Mouse (Mus musculus) hindlimb bud, embryonic 11.5 days (tissue): Measurements from ENCODE around the gene Olfr1185-ps1.
"Not testable (repeated sequence)": the region's sequence is repeated elsewhere in the genome, so short reads cannot be mapped to it uniquely, and the experiment has no call there.

Experiments used
- DNase-seq: peaks from one replicate; pipeline ENCODE4 v3.0.0-alpha.2; 2012; ENCODE audit warnings: low read depth, low spot score; ENCODE audit errors: extremely low spot score

The Olfr1185-ps1 gene

DNA sequence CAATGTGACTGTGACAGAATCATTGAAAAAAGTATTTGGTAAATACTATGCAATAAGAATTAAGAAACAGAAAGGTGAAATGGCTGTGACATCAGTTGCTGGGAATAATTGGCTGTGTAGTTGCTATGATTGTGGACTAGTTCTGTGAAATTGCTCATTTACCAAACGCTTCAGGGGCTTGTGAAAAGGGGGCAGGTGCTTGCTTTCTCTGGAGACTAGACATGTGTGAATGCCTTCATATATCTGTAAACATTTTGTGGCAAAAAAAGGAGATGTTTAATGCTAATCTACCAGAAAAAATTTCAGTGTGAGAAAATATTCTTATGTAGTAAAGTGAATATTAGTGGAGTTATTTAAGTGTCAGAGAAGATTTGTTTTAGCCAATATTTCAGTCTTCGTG lies at the start of gene Olfr1185-ps1:
TSS of gene Olfr1185-ps1 (plus strand) at position 301 of the 400 bp plus-strand sequence.
- no peak for DNase-seq

DNA sequence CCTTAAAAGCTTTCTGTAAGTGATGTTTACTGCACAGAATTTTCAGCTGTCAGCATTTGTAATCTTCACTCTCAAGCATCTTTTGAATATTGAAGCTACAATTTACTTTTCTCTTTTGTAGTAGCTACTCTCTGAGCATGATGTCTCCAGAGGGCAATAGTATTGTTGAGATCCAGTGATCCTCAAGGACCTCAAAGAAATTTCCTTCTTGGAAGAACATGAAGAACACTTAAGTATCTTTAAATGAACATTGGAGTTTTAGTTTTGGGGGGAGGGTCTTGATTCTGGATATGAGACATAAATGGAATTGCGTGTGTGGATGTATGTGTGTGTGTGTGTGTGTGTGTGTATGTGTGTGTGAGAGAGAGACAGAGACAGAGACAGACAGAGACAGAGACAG lies 44.1 kb upstream of the Olfr1185-ps1 start, which contains the start of gene Gm13757:
TSS of gene Gm13757 (minus strand) at position 101 of the 400 bp plus-strand sequence.
- no peak for DNase-seq

DNA sequence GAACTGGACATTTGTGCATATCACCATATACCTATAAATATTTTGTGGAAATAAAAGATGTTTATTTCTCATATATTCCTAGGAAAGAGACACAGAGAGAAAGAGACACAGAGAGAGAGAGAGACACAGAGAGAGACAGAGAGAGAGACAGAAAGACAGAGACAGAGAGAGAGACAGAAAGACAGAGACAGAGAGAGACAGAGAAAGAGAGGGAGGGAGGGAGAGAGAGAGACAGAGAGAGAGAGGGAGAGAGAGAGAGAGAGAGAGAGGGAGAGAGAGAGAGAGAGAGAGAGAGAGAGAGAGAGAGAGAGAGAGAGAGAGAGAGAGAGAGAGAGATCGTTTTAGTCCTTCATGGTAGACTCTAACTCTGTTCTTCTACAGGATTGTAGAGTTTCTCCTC lies 38.6 kb upstream of the Olfr1185-ps1 start, which contains the start of gene Olfr1183:
TSS of gene Olfr1183 (plus strand) at position 301 of the 400 bp plus-strand sequence.
- not testable (repeated sequence) for DNase-seq

DNA sequence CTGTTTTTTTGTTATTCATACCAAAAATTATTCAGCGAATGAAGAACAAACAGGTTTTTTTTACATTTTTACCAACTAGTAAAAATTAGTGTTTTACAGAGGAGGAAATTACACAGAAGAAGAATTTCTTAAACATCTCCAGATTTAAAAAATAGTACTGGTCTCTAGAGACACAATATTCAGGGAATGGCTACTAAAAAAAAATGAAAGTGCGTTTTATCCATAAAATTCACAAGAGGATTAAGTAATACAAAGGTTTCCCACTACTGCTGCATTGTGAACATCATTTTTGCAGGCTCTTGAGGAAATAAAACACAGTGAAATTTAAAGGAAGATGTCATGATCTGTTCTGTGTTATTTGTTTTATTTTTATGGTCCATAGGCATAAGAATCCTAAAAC lies 9.8 kb upstream of the Olfr1185-ps1 start, which contains the start of gene Olfr1184:
TSS of gene Olfr1184 (plus strand) at position 301 of the 400 bp plus-strand sequence.
- DNase-seq = no peak

DNA sequence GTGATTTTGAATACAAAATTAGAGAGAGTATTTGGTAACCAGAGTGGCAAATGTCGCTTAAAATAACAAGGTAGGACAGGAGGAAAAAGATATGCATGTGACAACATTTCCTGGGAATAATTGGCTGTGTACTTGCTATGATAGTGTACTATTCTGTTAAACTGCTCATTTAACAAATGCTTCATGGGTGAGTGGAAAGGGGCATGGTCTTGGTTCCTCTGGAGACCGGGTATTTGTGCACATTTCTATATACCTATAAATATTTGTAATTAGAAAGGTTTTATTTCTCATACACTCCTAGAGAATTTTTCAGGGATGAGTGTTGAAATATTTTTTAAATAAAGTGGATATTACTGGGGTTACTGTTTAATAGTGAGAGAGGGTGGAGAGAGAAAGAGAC lies 25.1 kb downstream of the Olfr1185-ps1 start, which contains the start of gene Olfr1186:
TSS of gene Olfr1186 (plus strand) at position 301 of the 400 bp plus-strand sequence.
- DNase-seq = no peak

DNA sequence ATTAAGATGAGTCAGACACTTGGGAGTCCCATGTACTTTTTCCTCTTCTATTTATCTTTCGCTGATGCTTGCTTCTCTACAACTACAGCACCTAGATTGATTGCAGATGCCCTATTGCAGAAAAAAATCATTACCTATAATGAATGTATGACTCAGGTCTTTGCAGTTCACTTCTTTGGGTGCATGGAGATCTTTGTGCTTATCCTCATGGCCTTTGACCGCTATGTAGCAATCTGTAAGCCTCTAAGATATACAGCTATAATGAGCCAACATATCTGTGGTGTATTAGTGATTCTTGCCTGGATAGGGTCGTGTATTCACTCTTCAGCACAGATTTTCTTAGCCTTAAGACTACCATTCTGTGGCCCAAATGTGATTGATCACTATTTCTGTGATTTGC lies 32.6 kb downstream of the Olfr1185-ps1 start:
- DNase-seq = no peak
